Mouse (Mus musculus): Measurements from ENCODE around the gene Slc12a5. TPM values are rescaled to one million over a fixed set of nuclear protein-coding genes. Genes with fewer than 3 reads are reported as not detected.

Gene Slc12a5
- polyA plus RNA-seq, 3 experiments from 2014 or later, result 0.21 to 0.33 TPM; not detected in 1

DNA sequence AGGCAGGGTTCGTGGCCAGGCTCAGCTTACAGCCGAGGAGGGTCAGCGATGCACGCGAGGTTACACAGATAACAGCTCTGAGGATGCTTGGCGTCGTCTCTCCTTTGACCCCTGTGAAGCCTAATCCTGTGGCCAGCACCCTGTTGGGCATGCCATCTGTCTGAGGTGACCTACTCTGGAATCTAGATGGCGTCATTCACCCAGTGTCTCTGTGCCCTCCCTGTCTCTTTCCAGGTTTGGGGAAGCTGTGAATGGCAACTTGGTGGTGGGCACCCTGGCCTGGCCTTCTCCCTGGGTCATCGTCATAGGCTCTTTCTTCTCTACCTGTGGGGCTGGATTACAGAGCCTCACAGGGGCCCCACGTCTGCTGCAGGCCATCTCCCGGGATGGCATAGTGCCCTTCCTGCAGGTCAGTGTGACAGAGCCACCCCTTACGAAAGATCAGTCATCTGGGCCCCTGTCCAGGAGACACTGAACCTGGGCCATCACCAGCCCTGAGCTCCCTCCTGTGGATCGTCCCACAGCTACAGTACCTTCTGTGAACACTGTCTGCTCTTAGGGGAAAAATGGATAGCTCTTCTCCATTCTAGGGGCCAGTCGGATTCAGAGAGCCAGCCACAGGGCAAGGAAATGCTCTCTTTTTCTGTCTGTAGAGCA is 25.9 kb downstream of the Slc12a5 start:
- ATAC-seq, result no peak

- ATAC-seq, result no peak
Measured at GRCm38 (mm10) chr2:164988777-164989176, 28.2 kb downstream of the Slc12a5 start.

DNA sequence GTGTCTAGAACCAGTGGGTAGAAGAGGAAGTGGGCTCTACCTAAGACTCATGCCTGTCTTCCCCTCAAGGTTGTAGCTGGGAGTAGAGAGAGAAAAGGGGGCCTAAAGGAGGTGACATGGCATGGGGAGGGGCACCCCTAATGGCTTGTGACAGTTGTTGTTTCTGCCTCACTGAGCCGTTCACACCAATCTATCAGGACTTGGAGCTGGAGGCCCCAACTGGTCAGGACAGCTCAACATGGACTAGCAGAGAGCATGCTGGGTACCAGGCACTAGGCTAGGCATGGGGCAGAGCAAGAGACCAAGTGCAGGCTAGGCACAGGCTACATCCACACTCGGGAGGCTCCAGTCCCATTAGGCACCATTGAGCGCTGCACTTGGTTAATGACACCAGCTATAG is 30.5 kb downstream of the Slc12a5 start:
- no peak for ATAC-seq

- ATAC-seq, result no peak
Measured at GRCm38 (mm10) chr2:164991808-164992207, 31.2 kb downstream of the Slc12a5 start.

DNA sequence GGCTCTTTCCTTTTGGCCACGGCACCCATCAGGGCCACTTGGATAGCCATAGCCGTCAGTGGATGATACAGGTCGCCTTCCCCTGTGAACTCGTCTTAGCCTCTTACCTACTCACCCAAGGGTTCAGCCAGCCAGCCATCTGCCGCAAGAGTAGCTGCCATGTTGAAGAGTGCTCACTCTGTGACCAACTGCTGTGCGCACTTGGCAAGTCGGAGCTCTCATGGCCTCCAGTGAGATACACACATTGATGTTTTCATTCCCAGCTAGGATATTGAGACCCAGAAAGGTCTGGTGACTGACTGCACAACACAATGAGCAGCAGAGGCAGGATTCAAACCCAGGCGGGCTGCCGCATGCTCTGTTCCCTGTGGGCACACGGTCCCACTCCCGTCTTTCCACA is 33.6 kb downstream of the Slc12a5 start:
- no peak for ATAC-seq

DNA sequence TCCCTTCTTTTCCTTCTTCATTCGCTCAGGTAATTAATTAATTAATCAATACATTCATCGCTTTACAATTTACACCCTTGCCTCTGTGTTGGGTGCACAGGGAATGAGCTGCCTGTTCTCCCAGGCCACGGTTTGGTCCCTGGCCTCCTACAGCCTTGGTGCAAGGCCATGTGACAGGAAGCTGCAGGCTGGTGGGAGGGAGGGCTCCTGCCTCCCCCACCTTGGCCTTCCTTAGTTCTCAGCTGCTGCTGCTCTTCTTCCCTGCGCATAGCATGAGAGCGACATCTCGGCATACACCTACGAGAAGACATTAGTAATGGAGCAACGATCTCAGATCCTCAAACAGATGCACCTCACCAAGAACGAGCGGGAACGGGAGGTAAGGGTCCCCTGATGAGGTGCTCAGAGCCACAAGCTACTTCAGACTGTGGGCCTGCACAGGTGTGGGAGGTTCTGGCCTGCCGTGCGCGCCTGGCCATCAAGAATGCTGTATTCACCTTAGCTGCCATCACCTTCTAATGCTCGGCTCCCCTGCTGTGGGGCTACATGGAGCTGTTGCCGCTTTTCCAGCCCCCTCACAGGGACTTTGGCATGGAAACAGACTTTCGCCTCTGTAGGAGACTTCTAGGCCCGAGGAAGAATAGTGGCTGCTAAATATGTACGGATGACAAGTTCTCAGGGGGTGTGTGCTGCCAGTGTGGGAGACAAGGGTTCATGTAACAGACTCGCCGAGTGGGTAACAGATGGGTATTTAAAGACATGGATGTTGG is 34.2 kb downstream of the Slc12a5 start:
- ATAC-seq, result no peak

- no peak for ATAC-seq
Measured at GRCm38 (mm10) chr2:164995976-164996375, 35.4 kb downstream of the Slc12a5 start.

DNA sequence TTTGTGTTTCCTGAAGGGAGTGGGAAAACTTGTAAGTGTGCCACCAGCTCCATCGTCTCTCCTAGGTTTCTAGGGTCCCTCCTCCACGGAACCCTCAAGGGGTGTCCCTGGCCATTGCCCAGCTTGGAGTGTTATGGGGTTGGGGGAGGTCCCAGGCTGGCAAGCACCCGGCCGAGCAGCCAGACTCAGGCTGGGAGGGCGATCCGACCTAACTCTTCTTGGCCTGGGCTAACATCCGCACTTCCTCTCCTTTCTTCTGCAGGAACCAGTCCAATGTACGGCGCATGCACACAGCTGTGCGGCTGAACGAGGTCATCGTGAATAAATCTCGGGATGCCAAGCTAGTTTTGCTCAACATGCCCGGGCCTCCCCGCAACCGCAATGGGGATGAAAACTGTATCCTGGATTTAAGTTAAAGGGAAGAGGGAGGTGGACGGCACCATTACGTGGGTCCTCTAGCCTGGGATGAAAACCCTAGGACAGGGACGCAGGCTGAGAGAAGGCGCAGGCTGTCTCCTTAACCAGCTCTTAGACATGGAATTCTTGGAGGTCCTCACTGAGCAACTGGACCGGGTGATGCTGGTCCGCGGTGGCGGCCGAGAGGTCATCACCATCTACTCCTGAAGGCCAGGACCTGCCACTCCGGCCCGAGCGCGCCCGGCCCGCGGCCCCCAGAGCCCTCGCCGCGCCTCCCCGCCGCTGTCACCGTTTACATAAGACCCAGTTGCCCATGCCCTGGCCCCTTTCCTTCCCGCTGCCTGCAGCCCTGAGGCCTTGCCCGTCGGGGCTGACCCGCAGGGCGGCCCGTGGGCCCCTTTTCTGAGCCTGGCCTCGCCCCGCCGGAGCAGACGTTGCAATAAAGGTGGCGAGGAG is 36.5 kb downstream of the Slc12a5 start:
- no peak for ATAC-seq

DNA sequence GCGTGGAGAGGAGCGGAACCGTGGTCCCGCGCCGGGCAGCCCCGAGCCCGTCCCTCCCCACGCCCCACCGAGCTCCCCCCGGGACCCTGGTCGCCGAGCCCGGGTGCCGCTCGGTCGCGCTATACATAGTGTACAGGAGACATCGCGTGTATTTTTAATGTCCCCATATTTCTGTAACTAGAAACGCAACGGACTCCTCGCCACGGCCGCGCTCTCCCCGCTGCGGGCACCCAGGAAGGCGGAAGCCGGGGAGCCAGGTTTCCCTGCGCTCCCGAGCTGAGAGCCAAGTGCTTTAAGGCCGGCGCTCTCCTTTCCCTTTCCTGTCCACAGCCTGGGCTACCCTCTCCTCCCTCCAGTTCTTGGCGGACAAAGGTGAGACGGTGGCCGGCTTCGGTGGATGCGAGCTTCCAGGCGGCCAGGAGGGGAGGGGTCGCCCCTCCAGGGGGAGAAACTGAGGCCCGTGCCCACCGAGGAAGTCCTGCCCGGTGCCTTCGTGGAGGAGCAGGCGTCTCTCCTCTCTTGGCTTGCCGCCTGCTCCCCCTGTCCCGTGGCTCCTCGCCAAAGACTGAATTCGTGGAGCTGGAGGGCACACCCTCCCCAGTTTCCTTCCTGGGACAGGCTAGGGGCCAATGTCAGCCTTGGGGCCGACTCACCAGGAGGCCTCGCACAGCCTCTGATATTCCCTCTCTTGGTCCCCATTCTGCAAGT is 37.3 kb downstream of the Slc12a5 start:
- no peak for ATAC-seq

GRCm38 (mm10) chr2:165001958-165002357 is 41.4 kb downstream of the Slc12a5 start:
- ATAC-seq, result no peak

DNA sequence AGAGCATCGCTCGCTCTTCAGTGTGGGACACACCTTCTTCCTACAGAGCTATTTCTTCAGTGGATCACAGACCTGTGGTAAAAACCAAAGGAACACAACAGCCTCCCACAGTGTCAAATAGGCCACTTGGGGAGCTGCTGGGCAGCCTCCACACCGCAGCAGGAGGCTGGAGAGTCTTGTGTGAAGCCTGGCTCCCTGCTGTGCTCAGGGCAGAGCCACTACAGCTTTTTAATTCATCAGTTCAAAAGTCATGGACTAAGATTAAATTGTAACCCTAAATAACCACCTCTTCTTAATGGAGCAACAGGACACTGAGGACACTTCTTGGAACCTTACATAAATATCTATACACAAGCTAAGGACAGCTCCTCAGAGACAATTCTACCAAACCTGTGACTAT is 42.5 kb downstream of the Slc12a5 start:
- ATAC-seq, result no peak

DNA sequence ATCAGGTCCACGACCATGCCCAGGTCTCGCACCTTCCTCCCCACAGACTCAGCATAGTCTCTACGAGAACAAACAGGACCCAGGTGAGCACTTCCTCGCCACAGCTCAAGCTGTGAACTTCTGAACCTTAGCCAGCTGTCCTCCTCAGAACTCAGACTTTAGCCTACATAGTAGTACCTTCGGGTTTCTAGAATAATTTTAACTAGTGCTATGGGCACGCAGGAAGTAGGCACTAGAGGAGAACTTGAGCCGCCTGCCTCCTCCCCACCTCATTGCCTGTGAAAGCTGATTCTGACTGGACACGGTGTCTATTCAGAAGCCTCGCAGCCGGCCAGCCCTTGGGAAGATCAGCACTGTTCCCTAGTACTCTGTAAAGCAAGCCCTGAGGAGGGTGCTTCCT is 43.6 kb downstream of the Slc12a5 start:
- no peak for ATAC-seq

DNA sequence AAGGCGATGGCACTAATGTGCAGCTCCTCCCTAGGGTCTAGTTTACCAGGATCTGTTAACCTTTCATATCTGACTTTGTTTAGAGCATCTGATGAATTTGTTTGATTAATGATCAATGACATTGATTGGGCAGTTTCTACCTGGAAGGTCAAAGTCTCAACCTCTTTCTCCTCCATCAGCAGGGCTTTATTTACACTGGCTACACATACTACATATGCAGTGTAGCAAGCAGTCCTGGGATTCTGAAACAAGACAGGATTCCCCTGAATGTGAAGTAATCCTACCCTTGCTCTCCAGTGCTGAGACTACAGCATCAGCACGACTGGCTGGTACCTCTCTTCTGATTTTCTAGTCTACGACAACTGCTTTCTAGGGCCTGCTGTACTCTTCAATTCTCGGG is 46.2 kb downstream of the Slc12a5 start:
- ATAC-seq, result no peak

GRCm38 (mm10) chr2:165007986-165008385 is 47.4 kb downstream of the Slc12a5 start:
- ATAC-seq, result no peak

- ATAC-seq, result no peak
Measured at GRCm38 (mm10) chr2:165009161-165009560, 48.6 kb downstream of the Slc12a5 start.

- no peak for ATAC-seq
Measured at GRCm38 (mm10) chr2:165009581-165009980, 49.0 kb downstream of the Slc12a5 start.

- no peak for ATAC-seq
Measured at GRCm38 (mm10) chr2:165010351-165010750, 49.7 kb downstream of the Slc12a5 start.

- ATAC-seq, result no peak
Measured at GRCm38 (mm10) chr2:165014935-165015334, 54.3 kb downstream of the Slc12a5 start.

DNA sequence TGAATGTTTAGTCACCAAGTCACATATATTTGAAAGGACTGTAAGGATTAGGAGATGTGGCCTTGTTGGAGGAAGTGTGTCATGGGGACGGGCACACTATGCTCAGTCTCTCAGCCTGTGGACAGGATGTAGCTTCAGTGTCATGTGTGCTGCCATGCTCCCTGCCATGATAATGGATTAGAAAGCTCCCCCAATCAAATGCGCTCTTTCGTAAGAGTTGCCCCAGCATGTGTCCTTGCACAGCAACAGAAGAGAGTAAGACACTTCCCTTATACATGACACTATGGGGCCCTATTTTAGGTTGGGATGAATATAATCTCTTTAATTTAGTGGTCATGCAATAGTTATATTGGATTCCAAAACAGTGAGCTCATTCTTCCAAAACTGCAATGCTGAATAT is 59.9 kb downstream of the Slc12a5 start:
- ATAC-seq, result no peak

GRCm38 (mm10) chr2:165027163-165027562 is 66.6 kb downstream of the Slc12a5 start:
- ATAC-seq, result no peak

DNA sequence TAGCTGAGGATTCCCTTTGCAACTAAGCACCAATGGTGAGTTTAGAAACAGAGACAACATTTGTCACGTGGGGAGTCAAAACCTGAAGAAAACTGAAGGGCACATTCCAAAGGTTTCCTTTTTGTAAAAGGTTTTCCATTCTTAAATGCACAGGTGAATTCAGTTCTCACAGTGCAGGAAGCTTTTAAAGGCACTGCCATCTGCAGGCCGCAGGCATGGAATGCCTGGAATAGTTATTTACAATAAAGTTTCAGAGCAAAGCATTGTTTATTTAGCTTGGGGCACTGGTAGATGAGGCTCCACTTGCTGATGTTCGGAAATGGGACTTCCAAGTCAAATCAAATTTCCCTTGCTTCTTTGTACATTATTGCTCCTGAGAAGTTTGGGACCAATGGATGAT is 71.9 kb downstream of the Slc12a5 start:
- no peak for ATAC-seq

GRCm38 (mm10) chr2:165033306-165033705 is 72.7 kb downstream of the Slc12a5 start:
- no peak for ATAC-seq

All from inflammation-experienced regulatory T-cells, adult 6 months (primary cell).